Mouse (Mus musculus): ENCODE results near the gene Ubald2. TPM values are rescaled to one million over a fixed set of nuclear protein-coding genes. Genes with fewer than 3 reads are reported as not detected.

Gene Ubald2
- total and polyA plus RNA-seq, 2 experiments from 2014 or later: 40.9 to 85.9 TPM

DNA sequence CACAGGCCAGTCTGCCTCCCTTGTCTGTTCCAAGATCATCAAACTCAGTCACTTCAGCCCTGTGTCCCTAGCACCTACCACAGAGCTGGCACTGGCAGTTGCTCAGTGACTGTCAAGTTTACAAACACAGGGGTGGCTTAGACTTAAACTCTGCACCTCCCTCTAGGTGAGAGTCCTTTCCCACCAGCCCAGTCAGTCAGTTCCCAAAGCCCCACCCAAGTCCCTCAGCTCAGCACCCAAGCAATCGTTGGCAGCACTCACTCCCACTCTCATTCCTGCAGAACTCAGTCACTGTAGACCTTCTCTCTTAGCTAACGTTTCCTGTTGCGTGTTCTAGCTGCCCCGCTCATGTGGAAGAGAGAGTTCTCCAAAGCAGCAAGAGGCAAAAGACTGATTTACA, 39.1 kb upstream of the Ubald2 start:
- 91% methylated on average over 4 of the region's 4 CpGs for WGBS
- TF ChIP-seq CTCF (IDR thresholded peaks at IDR 0.05): no peak
- ATAC-seq (ENCODE audit: low FRiP score): no peak

DNA sequence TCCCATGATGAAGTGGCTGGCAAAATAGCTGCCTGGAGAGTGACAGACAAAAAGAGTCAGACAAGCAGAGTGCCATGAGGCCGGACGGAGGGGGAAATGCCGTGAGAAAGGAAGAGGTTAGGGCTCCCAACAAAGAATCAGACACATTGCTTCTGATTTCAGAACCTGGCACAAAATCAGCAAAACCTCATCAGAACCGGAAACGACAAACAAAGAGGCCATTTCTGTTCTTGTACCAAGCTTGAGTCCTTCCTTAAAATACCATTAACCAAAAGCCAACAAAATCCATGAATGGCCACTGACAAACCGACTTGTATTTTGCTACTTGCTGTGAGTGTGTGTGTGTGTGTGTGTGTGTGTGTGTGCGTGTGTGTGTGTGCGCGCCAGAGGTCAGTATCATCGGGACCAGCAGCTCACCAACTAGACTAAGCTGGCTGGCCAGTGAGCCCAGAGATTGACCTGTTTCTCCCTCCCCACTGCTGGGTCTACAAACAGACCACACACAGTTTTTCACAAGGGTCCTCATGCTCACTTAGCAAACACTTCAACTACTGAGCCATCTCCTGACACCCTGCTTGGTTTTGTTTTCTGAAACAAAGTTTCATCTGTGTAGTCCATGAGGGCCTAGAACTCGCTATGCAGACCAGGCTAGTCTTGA, 37.5 kb upstream of the Ubald2 start:
- H3K27ac ChIP-seq (ENCODE audit: low read depth, low read length): no peak overlapping the region
- H3K4me1 ChIP-seq (ENCODE audit: insufficient read depth, low read length): no peaks in the 10 kb centered on the region
- peaks cover 12% of the 10 kb centered on the region for H3K36me3 ChIP-seq (ENCODE audit: insufficient read depth, low read length)
- no peak overlapping the region for H3K4me3 ChIP-seq (ENCODE audit: low read depth, low read length)
- H3K27me3 ChIP-seq (ENCODE audit: insufficient read depth, low read length): no peaks in the 10 kb centered on the region
- WGBS: 87% methylated on average over 11 of the region's 11 CpGs
- no peak for ATAC-seq (ENCODE audit: low FRiP score)
- no peak for TF ChIP-seq CTCF (IDR thresholded peaks at IDR 0.05)
- no peak overlapping the region for H3K9ac ChIP-seq (replicated peaks; ENCODE audit: low read length, poor library complexity, severe bottlenecking)
- no peaks in the 10 kb centered on the region for H3K9me3 ChIP-seq (ENCODE audit: low read length)
- H3K4me2 ChIP-seq (ENCODE audit: low read depth, low read length, poor library complexity, severe bottlenecking): no peak overlapping the region
- DNase-seq (ENCODE audit: low spot score): no peak

More for the DNA sequence above, 39.1 kb upstream of the Ubald2 start:
- Histone ChIP-seq H3K27me3 (ENCODE audit: insufficient read depth, low read length) (no peaks in the 10 kb centered on the region), H3K4me2 (ENCODE audit: low read depth, low read length, poor library complexity, severe bottlenecking) (no peak overlapping the region), H3K4me3 (ENCODE audit: low read depth, low read length) (no peak overlapping the region), H3K4me1 (ENCODE audit: insufficient read depth, low read length) (no peaks in the 10 kb centered on the region), H3K27ac (ENCODE audit: low read depth, low read length) (no peak overlapping the region), H3K9me3 (ENCODE audit: low read length) (no peaks in the 10 kb centered on the region), H3K36me3 (ENCODE audit: insufficient read depth, low read length) (peaks cover 12% of the 10 kb centered on the region), H3K9ac (replicated peaks; ENCODE audit: low read length, poor library complexity, severe bottlenecking) (no peak overlapping the region)
- DNase-seq (ENCODE audit: low spot score): no peak

DNA sequence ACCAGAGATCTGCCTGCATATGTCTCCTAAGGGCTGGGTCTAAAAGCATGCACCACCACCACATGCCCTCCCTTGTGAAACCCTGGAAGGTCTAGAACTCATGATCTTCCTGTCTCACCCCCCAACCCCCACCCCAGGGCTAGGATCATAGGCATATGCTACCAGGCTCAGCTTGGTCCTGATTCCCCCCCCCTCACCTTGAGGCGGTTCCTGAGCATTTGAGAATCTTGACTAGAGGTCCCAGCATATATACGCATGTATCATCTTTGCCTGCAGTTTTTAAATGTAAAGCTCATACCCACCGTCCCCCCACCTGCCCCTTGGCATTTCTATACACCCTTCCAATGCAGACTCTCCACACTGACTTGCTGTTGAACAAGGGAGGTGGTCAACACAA, 37.0 kb upstream of the Ubald2 start:
- Histone ChIP-seq H3K27me3 (ENCODE audit: insufficient read depth, low read length) (no peaks in the 10 kb centered on the region), H3K27ac (ENCODE audit: low read depth, low read length) (no peak overlapping the region), H3K9ac (replicated peaks; ENCODE audit: low read length, poor library complexity, severe bottlenecking) (no peak overlapping the region), H3K4me2 (ENCODE audit: low read depth, low read length, poor library complexity, severe bottlenecking) (no peak overlapping the region), H3K36me3 (ENCODE audit: insufficient read depth, low read length) (peaks cover 12% of the 10 kb centered on the region), H3K9me3 (ENCODE audit: low read length) (no peaks in the 10 kb centered on the region), H3K4me1 (ENCODE audit: insufficient read depth, low read length) (no peaks in the 10 kb centered on the region), H3K4me3 (ENCODE audit: low read depth, low read length) (no peak overlapping the region)
- WGBS: 97% methylated on average over 3 of the region's 3 CpGs
- ATAC-seq (ENCODE audit: low FRiP score) (no peak), DNase-seq (ENCODE audit: low spot score) (no peak)
- no peak for TF ChIP-seq CTCF (IDR thresholded peaks at IDR 0.05)

DNA sequence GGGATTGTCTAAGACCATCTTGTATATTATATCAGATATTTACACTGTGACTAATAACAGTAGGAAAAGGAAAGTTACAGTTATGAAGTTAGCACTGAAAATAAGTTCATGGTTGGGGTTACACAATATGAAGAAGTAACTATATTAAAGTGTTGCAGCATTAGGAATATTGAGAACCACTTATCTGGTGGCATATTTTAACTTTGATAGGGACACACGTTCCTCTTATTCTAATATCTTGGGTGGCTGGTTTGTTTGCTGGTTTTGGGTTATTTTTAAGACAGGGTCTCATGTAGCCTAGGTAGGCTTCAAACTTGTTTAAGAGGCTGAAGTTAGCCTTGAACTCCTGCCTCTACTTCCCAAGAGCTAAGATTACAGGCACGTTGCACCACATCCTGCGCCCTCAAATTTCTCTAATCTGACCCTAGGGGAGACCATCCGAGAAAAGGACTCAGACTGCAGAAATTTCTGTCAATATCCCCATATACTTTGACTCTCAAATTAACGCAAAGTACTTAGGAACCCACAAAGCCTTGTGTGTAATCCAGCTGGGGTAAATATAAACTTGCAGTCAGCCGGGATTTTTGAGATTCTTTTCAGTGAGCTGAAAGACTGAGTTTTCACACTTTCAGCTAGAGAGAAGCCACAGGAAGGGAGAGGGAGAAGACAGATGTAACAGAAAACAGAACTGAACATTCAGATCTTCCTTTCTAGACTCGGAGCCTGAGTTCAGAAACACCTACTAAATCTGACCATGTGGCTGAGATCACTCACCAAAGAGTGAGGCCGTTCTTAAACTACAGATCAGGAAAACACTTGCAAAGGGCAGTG, 36.2 kb upstream of the Ubald2 start:
- ATAC-seq (ENCODE audit: low FRiP score): no peak
- Histone ChIP-seq H3K4me1 (ENCODE audit: insufficient read depth, low read length) (no peaks in the 10 kb centered on the region), H3K36me3 (ENCODE audit: insufficient read depth, low read length) (peaks cover 12% of the 10 kb centered on the region), H3K27me3 (ENCODE audit: insufficient read depth, low read length) (no peaks in the 10 kb centered on the region), H3K4me3 (ENCODE audit: low read depth, low read length) (no peak overlapping the region), H3K27ac (ENCODE audit: low read depth, low read length) (no peak overlapping the region), H3K9ac (replicated peaks; ENCODE audit: low read length, poor library complexity, severe bottlenecking) (no peak overlapping the region), H3K4me2 (ENCODE audit: low read depth, low read length, poor library complexity, severe bottlenecking) (no peak overlapping the region), H3K9me3 (ENCODE audit: low read length) (no peaks in the 10 kb centered on the region)
- WGBS: 75% methylated on average over 8 of the region's 8 CpGs
- no peak for TF ChIP-seq CTCF (IDR thresholded peaks at IDR 0.05)
- DNase-seq (ENCODE audit: low spot score): no peak

DNA sequence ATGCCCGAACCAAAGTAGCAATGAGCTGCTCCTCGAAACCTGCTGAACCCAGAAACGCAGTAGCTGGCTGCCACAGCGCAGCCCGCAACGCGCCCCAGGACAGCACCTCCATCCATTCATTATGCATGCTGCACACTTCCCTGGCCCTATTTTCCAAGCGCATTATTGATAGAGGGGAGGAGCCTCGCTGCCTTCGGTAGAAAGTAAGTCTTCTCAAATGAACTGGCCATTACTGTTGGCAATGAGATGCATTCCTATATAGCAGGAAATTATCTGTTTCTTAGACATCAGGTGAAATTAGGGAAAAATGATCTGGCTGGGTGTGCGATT, 35.6 kb upstream of the Ubald2 start:
- TF ChIP-seq CTCF (IDR thresholded peaks at IDR 0.05): no peak
- ATAC-seq (ENCODE audit: low FRiP score) (no peak), DNase-seq (ENCODE audit: low spot score) (no peak)
- H3K4me3 ChIP-seq (ENCODE audit: low read depth, low read length): no peak overlapping the region
- H3K9ac ChIP-seq (replicated peaks; ENCODE audit: low read length, poor library complexity, severe bottlenecking): no peak overlapping the region
- no peak overlapping the region for H3K27ac ChIP-seq (ENCODE audit: low read depth, low read length)
- peaks cover 17% of the 10 kb centered on the region for H3K36me3 ChIP-seq (ENCODE audit: insufficient read depth, low read length)
- WGBS: 57% methylated on average over 11 of the region's 11 CpGs
- H3K4me2 ChIP-seq (ENCODE audit: low read depth, low read length, poor library complexity, severe bottlenecking): no peak overlapping the region
- no peaks in the 10 kb centered on the region for H3K9me3 ChIP-seq (ENCODE audit: low read length)
- H3K4me1 ChIP-seq (ENCODE audit: insufficient read depth, low read length): no peaks in the 10 kb centered on the region
- H3K27me3 ChIP-seq (ENCODE audit: insufficient read depth, low read length): no peaks in the 10 kb centered on the region

DNA sequence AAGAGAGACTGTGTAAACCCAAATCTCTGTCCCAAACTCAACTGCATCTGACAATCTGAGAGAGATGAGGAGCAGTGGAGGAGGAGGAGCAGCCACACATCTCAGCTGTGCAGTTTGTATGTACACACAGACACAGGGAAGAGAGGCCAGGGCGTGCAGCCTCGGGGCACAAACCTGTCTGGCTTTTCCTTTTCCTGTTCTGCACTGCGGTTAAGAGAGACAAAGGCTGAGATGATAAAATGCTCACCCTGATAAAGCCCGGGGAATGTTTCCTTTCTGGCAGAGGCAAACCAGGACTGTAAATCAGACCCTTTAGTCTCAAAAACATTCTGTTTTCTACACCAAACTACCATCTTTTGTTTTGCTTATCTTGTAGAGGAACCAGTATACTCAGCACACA, 33.3 kb upstream of the Ubald2 start:
- 58% methylated on average over 4 of the region's 4 CpGs for WGBS
- TF ChIP-seq CTCF (IDR thresholded peaks at IDR 0.05): no peak
- H3K4me2 ChIP-seq (ENCODE audit: low read depth, low read length, poor library complexity, severe bottlenecking): no peak overlapping the region
- H3K4me3 ChIP-seq (ENCODE audit: low read depth, low read length): no peak overlapping the region
- no peak overlapping the region for H3K27ac ChIP-seq (ENCODE audit: low read depth, low read length)
- no peak overlapping the region for H3K9ac ChIP-seq (replicated peaks; ENCODE audit: low read length, poor library complexity, severe bottlenecking)
- ATAC-seq (ENCODE audit: low FRiP score) (no peak), DNase-seq (ENCODE audit: low spot score) (no peak)
- H3K36me3 ChIP-seq (ENCODE audit: insufficient read depth, low read length): peaks cover 12% of the 10 kb centered on the region
- no peaks in the 10 kb centered on the region for H3K4me1 ChIP-seq (ENCODE audit: insufficient read depth, low read length)
- H3K27me3 ChIP-seq (ENCODE audit: insufficient read depth, low read length): no peaks in the 10 kb centered on the region
- no peaks in the 10 kb centered on the region for H3K9me3 ChIP-seq (ENCODE audit: low read length)
